Mouse (Mus musculus) lung, adult 2 months (tissue): Measurements from ENCODE around the gene Acot4. TPM values are rescaled to one million over a fixed set of nuclear protein-coding genes. Genes with fewer than 3 reads are reported as not detected.
A peak's percentile ranks its signal among the peaks of the same experiment; 100 is the strongest.
"Not testable (repeated sequence)": the region's sequence is repeated elsewhere in the genome, so short reads cannot be mapped to it uniquely, and the experiment has no call there.

Source experiments
- DNase-seq: peaks from one replicate; pipeline ENCODE4 v3.0.0; 2022
- H3K4me1 ChIP-seq: fragments of 200-500 bp; 2 replicates; pipeline ENCODE4 v1.6.1; 2011; ENCODE audit warnings: low read length; ENCODE audit not compliant: control insufficient read depth, insufficient read depth
- H3K4me3 ChIP-seq: fragments of 200-500 bp; replicated peaks from 2 replicates; pipeline ENCODE3; 2011; ENCODE audit warnings: low read depth, mild to moderate bottlenecking, control low read depth, low read length; ENCODE audit errors: extremely low read depth
- CTCF ChIP-seq: fragments of 200-500 bp; IDR thresholded peaks from 2 replicates; pipeline ENCODE4 v1.5.1; 2011; ENCODE audit warnings: mild to moderate bottlenecking, low read length, control low read depth; ENCODE audit not compliant: insufficient read depth
- POLR2A ChIP-seq: fragments of 200-500 bp; IDR thresholded peaks from 2 replicates; pipeline ENCODE4 v1.6.1; 2011; ENCODE audit warnings: low read depth, mild to moderate bottlenecking, control low read depth, low read length, borderline replicate concordance; ENCODE audit errors: extremely low read depth
- WGBS: fragments of 180-500 bp; shearing (Covaris S2); methylation state at CpG from one replicate; pipeline ENCODE4 v1.1.7; 2018; 5-methylcytosine and 5-hydroxymethylcytosine counted together
- polyA plus RNA-seq: library from polyadenylated mRNA; depleted of rRNA; stranded (reverse); fragments of >200 nt; gene quantifications from 2 replicates; pipeline ENCODE4 v1.2.3, GENCODE M21; 2012

The Acot4 gene
- polyA plus RNA-seq, 1 experiment, result 0.40 TPM

DNA sequence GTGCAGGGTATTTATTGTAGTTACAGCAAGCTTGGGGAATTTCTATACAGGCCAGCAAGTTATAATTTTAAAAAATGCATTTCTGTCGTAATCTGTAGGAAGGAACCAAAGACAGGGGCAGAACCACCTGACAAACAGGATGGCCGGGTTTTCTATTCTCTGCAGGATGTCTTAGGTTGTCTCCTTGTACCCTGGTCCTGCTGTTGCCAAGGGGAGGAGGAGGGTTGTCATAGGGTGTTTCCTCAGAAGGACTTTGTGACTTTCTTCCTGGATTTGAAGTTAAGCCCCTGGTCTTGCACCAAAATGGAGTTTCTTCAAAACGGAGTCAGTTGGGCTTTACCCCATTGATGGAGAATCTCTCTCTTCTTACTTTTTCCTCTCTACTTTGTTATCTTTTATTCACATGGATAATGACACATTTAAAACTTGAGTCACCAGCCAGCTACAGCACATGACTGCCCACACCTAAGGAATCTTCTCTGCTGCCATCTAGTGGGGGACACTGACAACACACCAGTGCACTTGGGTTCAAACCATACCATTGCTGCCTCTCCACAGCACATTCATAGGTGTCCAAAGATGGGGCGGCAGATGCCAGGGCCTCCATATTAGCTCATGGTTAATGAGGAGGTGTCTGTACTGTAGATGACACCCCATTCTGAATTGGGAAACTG lies 7.4 kb upstream of the Acot4 start:
- TF ChIP-seq CTCF (peak; percentile 91), POLR2A (no peak)
- WGBS, result 46% methylated on average over 4 of the region's 4 CpGs

DNA sequence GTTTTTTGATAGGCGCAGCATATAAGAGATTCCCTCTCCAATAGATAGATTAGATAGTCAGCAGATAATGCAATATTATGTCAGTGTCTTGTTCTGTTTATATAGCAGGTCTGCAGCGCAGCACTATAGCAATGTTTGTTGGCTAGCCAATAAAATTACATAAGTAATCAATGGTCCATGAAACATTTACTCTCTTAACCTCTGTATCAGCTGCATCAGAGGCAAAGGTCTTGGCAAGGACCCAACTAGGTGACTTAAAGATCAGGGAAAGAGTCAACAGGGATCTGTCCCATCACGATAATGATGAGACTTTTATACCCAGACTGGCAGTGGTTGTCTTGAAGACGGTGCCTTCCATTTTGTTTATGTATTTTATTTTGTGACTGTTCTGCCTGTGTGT lies 5.3 kb upstream of the Acot4 start:
- no peak for DNase-seq
- TF ChIP-seq POLR2A, result no peak
- no peak for TF ChIP-seq CTCF
- Histone ChIP-seq H3K4me3 (no peak overlapping the region), H3K4me1 (no peaks in the 10 kb centered on the region)
- WGBS, result 89% methylated on average over 4 of the region's 4 CpGs

More for the DNA sequence above, 7.4 kb upstream of the Acot4 start:
- no peak overlapping the region for H3K4me3 ChIP-seq
- peak; percentile 67 for DNase-seq
- no peaks in the 10 kb centered on the region for H3K4me1 ChIP-seq

DNA sequence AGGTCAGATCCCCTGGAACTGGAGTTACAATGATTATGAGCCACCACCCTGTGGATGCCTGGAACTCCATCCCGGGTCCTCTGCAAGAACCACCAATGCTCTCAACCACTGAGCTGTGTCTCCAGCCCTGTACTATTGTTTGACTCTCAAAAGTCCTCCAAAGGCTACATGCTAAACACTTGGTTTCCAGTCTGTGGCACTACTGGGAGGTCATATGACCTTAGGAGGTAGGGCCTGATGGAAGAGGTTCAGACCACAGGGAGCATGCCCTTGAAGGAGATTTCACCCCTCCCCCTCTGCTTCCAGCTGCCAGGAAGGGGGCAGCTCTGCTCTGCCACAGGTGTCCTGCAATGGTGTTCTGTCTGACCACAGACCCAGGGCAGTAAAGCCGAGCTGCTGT lies 4.9 kb upstream of the Acot4 start:
- WGBS, result 76% methylated on average over 2 of the region's 2 CpGs
- not testable (repeated sequence) for H3K4me3 ChIP-seq, DNase-seq, H3K4me1 ChIP-seq

DNA sequence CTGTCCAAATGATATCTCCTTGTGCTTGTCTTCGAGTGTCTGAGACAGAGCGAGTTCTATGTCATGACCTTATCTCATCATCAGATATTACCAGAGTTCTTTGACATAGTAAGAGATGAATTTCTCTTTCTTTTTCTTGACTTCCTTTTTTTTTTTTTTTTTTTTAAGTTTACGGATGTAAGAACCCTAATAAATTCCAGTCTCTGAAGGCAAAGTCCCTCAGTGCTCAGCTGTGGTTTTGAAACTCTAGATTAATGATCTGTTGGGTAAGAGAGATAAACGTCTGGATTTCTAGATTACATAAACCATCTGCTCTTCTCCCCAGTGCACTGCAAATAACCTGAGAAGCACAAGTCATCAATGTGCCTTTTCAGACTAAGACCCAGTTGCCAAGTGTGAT lies 4.1 kb upstream of the Acot4 start:
- Histone ChIP-seq H3K4me1 (peaks cover 3% of the 10 kb centered on the region; the same call in 1 of the 2 replicates), H3K4me3 (no peak overlapping the region)
- no peak for DNase-seq
- no peak for TF ChIP-seq CTCF
- no peak for TF ChIP-seq POLR2A
- 32% methylated on average over 4 of the region's 4 CpGs for WGBS

DNA sequence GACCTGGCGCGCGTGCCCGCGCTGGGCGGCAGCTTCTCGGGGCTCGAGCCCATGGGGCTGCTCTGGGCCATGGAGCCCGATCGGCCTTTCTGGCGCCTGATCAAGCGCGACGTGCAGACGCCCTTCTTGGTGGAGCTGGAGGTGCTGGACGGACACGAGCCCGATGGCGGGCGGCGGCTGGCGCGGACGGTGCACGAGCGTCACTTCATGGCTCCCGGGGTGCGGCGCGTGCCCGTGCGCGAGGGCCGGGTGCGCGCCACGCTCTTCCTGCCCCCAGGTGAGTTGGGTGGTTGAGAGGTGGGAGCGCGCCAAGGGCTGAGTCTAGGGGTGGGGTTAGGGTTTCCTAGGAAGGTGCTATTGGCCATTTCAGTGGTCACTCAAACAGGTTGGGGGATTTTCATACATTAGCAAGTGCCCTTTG lies 522 bp downstream of the Acot4 start, which contains the start of gene Gm49366:
Gene Gm49366, plus strand, starts transcription at position 245 of the 421 bp plus-strand sequence.
- H3K4me1 ChIP-seq, DNase-seq: not testable (repeated sequence)
- 5% methylated on average over 39 of the region's 39 CpGs for WGBS
- H3K4me3 ChIP-seq, result peak within 1 kb of the TSS; percentile 55

DNA sequence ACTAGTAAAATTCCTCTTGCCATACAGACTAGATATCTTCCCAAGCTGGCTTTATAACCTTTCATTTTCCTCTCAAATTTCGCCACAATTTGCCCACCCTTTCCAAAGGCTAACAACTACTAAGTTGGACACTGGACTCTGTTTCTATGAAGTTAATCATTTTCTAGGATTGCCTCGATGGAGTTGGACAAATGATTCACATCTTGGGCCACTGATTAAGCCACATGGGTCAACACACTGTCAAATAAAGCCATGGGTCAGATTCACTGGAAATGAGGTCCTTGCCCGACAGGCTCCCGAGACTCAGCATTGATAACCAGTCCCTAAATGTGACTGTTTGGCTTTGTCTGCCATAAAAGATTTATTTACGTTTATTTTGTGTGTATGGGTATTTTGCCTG lies 4.1 kb downstream of the Acot4 start:
- WGBS, result 78% methylated on average over 5 of the region's 5 CpGs
- H3K4me1 ChIP-seq, result peaks cover 3% of the 10 kb centered on the region; the same call in 1 of the 2 replicates
- TF ChIP-seq POLR2A (no peak), CTCF (no peak)
- no peak overlapping the region for H3K4me3 ChIP-seq
- DNase-seq, result no peak

DNA sequence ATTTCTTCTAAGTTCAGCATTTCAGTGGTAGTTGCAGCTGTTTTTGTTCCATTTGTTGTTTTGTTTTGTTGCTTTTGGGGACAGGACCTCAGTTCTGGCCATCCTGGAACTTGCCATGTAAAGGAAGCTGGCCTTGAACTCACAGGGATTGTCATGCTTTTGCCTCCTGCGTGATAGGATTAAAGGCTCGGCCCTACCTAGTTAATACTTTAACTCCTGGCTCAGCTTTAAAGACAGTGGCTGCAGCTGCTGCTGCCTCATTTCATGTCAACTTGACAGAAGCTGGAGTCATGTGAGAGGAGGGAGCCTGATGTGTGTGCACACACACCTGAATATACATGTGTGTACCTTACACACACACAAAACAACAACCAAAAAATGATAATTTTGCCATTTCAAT lies 5.9 kb downstream of the Acot4 start:
- Histone ChIP-seq H3K4me3 (no peak overlapping the region), H3K4me1 (no peaks in the 10 kb centered on the region)
- WGBS, result 77% methylated on average over 2 of the region's 2 CpGs
- TF ChIP-seq POLR2A, result no peak
- TF ChIP-seq CTCF, result no peak
- DNase-seq, result no peak

DNA sequence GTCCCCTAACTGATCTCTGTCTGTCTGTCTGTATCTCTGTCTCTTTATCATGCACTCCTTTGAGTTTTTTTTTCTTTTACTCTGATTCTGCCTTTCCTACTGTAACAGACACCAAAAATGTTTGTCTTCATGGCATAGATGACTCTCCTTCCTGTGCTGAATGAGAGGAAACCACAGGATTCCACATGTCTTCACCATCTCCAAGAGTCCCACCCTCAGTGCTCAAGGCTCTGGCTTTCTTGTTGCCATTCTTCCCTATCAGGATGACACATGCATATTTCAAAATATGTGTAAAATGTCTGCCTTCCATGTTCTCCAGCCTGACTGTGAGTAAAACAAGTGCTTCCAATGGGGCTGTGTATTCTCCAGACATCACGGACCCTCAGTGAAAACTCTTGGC lies 8.7 kb downstream of the Acot4 start:
- 94% methylated on average over 1 of the region's 1 CpGs for WGBS
- Histone ChIP-seq H3K4me1 (no peaks in the 10 kb centered on the region), H3K4me3 (no peak overlapping the region)
- TF ChIP-seq POLR2A, result no peak
- no peak for TF ChIP-seq CTCF
- DNase-seq, result no peak

DNA sequence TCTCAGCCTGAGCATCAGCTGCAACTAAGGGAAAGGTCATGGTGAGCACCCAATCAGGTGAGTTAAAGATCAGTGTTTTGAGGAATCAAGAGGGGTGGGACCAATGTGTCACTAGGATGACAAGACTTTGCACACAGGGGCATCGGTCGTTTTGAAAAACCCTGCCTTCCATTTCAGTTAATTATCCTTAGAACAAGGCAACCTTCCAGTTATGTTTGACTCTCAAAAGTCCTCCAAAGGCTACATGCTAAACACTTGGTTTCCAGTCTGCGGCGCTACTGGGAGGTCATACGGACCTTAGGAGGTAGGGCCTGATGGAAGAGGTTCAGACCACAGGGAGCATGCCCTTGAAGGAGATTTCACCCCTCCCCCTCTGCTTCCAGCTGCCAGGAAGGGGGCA lies 12.6 kb downstream of the Acot4 start:
- not testable (repeated sequence) for H3K4me1 ChIP-seq, DNase-seq, H3K4me3 ChIP-seq
- WGBS, result 87% methylated on average over 5 of the region's 5 CpGs

DNA sequence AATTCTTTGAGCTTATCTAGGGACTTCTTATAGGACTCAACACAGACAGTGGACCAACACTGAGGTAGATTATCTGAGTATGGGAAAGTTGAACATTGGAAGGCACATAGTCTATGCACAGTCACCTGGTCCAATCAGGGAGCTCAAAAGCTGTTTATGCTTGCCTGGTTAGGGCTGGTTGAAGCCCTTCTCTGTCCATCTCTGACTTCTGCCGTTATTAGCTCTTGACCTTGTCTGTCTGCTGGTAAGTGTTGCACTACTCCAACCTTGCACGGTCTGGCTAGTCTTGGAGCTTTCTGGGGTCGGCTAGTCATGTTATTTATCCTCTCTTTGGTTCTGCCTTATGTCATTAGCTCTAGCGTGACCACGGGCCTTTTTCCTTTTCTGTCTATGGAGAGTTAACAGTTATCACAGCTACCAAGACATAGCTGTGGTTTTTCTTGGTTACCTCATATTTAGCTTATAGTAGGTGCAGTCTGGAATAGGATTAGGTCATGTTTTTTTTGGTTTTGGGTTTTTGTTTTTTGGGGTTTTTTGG lies 13.8 kb downstream of the Acot4 start, which contains the start of gene Acot3:
Gene Acot3, plus strand, starts transcription at position 208 of the 538 bp plus-strand sequence.
- DNase-seq, result no peak
- TF ChIP-seq POLR2A (no peak), CTCF (no peak)
- no peaks in the 10 kb centered on the region for H3K4me1 ChIP-seq
- H3K4me3 ChIP-seq, result no peak within 1 kb of the TSS
- WGBS, result 78% methylated on average over 5 of the region's 5 CpGs
